Mouse (Mus musculus): Measurements from ENCODE around the gene Entpd2.

The Entpd2 gene

DNA sequence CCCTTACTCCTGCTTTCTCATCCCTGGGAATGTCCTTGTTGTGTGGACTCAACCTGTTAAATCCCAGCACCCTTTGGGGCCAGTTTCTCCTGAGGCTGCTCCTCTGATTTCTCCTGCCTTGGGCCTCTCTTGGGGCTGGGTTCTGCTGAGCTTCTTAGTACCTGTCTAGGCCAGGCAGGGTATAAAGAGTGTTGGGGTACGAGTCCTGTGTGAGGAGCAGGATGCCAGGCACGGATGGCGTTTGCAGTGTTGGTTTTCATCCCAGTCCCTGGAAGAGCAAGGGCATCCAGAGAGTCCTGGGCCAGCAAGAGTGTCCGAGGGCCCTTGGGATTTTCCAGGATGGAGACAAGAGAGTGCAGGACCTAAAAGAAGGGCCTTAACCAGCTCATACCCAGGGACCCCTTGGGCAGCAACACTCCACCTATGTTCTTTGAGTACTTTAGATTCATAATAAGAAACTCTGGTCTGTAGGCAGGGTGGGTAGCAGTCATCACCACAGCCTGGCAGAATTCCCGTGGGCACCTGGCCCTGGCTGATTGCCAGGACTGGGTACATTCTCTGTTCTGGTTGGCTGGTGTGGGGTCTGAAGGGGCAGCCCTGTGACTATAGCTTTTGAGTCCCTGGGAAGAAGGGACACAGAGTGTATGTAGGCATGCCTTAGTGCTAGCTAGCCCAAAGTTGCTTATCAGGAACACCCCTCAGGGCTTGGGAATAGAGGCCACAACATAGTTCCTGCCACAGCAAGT lies 33.9 kb downstream of the Entpd2 start:
- in situ Hi-C loops (cut with MboI, MseI), result loop anchor here (5.0 kb wide), 1 partner anchor 48 kb away; no protein-coding TSS in a partner anchor

DNA sequence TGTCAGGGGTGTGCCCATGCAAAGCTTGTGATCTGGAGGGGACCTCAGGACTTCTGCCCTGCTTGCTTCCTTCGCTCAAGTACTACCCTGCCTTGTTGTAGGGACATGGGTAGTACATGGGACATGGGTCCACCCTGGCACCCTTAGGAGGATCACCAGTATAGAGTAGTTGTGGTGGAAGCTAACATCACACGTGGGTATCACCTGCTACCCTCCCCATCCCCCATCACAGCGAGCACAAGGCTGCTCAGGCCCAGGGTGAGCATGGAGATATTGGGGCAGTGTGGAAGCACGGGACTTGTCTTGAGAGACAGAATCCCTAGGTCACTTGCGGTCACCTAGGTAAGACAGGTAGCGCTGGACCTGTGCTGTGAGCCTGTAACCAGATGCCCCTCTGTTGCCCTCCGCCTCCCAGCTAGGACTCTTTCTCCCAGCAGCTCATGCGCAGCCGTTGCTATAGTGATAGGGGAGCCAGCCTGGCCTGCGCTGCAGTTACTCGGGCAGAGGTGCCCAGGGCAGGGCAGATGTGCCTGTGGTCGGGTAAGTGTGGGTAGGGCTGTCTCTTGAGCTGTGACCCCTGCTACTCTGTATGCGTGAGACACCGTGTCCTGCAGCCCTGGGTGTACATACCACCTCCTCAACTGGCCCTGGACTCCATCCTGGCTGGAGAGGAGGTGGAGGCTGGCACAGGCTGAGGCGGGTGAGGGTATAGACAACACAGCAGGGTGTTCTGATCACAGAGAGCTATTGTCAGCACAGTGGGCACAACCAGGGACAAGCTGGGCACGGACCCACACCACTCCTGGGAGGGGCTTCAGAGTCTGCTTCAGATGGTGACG lies 34.9 kb downstream of the Entpd2 start:
- in situ Hi-C loops (cut with MboI, MseI), result loop anchor here (5.0 kb wide), 1 partner anchor 47 kb away; no protein-coding TSS in a partner anchor

DNA sequence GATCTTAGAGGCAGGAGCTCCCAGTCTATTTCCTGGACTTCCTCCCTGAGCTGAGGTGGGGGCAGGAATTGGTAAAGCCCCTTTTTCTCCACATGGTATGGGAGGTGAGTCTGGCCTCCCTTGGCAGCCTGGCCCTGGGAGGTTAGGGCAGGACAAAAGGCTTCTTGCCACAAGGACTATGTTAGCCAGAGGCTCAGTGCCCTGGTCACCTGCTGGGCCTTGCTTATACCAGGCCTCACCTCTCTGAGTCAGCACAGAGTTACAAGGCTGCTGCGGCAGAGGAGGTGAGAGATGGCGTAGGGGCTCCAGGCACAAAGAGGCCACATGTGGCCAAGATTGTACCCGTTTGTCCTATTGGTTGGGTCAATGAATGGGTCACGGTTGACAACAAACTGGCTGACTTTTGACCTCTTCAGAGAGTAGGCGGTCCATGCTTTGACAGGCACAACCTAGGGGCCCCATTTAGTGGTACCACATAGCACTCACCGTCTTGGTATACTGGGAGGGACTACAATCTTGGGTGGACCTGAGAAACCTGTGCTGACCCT lies 35.7 kb downstream of the Entpd2 start:
- in situ Hi-C loops (cut with MboI, MseI), result loop anchor here (5.0 kb wide), 1 partner anchor 46 kb away; no protein-coding TSS in a partner anchor

DNA sequence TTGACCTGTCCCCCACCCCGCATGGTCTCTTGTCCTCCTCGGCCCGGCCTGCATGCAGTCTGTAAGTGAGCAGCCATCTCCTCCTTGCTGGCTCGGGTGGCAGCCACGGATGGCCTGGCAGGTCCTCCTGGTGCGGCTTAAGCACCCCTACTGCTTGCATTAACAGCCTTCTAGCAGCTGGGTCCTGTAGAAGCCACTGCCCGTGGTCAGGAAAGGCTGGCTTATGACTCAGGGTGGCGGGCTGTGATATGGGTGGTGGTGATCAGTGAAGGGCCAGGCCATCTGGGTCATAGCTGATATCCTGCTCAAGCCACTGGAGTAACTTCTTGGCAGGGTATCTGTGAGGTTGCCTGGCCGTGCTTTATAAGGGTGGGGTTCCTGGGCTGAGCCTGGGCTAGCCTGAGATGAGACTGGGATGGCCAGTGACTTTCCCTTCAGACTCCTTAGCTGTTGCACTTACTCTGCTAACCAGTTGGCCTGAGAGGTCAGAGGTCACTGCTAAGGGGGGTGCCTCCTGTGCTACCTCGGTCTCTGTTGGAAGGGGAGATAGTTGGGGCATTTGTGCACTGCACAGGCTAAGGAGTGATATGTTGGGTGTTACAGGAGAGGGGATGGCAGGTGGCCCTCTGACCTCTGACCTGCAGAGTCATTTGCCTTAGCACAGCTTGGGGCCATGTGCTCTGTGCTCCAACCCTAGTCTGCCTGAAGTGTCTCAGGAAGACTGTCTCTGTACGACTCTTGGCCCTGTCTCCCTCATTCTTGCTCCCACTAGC lies 36.8 kb downstream of the Entpd2 start:
- in situ Hi-C loops (cut with MboI, MseI), result loop anchor here (5.0 kb wide), 1 partner anchor 45 kb away; no protein-coding TSS in a partner anchor

DNA sequence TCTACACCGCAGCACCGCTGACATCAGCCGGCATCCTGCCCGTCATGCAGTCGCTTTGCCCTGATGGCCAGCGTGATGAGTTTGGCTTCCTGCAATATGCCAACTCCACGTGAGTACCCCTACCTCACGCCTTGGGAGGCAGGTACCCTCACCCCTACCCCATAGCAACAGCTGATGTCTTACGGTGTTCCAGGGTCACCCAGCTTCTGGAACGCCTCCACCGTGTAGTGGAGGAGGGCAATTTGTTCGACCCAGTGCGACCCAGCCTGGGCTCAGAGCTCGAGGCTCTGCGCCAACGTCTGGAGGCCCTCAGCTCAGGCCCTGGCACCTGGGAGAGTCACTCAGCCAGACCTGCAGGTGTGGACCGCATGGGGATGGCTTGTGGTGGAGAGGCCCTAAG lies 37.4 kb downstream of the Entpd2 start:
- in situ Hi-C loops (cut with MboI, MseI), result loop anchor here (5.0 kb wide), 1 partner anchor 44 kb away; no protein-coding TSS in a partner anchor

DNA sequence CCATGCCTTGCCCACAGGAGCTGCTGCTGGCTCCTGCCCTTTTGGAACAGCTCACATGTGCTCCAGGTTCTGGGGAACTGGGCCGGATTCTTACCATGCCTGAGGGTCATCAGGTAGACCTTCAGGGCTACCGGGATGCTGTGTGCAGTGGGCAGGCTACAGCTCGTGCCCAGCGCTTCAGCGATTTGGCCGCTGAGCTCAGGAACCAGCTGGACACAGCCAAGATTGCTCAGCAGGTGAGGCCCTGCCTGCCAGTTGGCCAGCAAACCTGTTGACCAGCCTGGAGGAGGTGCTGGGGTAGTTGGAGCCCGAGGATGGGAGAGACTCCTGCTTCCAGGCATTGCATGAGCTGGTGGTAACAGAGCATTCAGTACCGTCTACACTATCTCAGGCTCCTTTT lies 38.6 kb downstream of the Entpd2 start:
- in situ Hi-C loops (cut with MboI, MseI), result loop anchor here (5.0 kb wide), 1 partner anchor 43 kb away; no protein-coding TSS in a partner anchor

DNA sequence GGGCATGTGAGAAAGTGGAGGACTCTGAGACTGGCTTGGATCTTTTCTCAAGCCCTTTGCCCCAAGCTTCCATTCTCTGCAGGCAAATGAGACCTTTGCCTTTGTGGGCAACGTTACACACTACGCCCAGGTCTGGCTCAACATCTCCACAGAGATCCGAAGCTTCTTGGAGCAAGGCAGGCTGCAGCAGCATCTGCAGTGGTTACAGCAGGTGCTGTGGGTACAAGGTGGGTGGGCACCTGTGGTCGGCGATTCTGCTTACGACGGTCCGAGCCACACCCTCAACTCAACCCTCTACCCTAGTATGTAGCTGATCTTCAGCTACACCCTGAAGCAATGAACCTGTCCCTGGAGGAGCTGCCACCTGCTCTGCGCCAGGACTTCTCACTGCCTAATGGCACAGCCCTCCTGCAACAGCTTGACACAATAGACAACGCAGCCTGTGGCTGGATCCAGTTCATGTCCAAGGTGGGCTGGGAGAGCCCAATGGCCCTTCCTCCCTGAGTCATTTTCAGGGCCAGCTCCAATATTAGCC lies 40.7 kb downstream of the Entpd2 start:
- in situ Hi-C loops (cut with MboI, MseI), result no loop called here

DNA sequence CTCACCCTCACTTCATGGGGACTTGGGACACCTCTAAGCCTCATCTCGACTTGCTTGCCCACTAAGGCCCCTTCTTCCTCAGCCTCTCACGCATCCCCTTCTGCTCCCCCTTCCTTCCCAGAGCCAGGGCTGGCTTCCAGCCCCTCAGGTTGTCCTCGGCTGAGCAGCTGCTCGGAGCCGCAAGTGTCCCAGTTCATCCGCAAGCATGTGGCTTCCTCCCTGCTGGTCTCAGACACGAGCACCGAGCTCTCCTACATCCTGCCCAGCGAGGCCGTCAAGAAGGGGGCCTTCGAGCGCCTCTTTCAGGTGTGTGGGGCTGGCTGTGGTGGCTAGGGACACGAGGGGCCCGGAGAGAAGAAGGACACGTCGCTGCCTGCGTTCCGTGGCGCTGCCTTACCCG lies 45.4 kb downstream of the Entpd2 start:
- in situ Hi-C loops (cut with MboI, MseI), result no loop called here

DNA sequence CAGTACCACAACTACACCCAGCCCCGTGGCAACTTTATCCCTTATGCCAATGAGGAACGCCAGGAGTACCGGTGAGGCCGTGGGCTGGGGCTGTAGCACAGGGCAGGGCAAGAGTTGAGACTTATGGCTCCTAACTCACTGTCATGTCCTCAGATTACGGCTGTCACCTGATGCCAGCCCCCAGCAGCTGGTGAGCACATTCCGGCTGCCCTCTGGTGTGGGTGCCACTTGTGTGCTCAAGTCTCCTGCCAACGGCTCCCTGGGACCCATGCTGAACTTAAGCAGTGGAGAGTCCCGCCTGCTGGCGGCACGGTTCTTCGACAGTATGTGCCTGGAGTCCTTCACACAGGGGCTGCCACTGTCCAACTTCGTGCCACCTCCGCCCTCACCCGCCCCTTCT lies 47.0 kb downstream of the Entpd2 start:
- in situ Hi-C loops (cut with MboI, MseI), result no loop called here

All from T-helper 1 cell (primary cell).